Mouse (Mus musculus) bone marrow macrophage, adult 2 months (primary cell): Measurements from ENCODE around the gene Ugt1a1.

ENCODE experiments used
- CTCF ChIP-seq: IDR thresholded peaks from 2 replicates; pipeline ENCODE4 v1.5.1; 2012; ENCODE audit warnings: low read depth, mild to moderate bottlenecking, low read length, moderate library complexity
- POLR2A ChIP-seq: IDR thresholded peaks from 2 replicates; pipeline ENCODE4 v1.6.1; 2012; ENCODE audit warnings: mild to moderate bottlenecking, low read depth, low read length, borderline replicate concordance

DNA sequence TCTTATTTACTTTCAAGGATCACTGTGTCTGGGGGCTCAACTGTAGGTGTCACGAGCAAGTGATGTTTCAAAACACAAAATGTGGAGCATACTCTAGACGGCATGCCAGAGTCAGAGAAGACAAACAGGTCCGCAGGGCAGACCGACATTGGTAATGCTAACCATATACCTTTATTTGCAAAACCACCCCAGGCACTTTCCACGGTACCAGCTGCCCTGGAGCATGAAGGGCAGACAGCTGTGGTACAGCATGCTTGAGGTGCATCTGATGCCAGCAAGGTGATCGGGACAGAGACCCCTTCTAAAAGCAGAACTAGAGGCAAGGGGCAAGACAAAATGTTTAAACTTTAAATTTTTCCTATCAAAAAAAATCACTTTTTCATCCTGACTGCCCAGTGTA, 51.2 kb downstream of the Ugt1a1 start:
- TF ChIP-seq CTCF, result no peak
- no peak for TF ChIP-seq POLR2A
